Mouse (Mus musculus) neural tube, embryonic 10.5 days (tissue): ENCODE data around the gene Entpd3.
"Not testable (repeated sequence)": the region's sequence is repeated elsewhere in the genome, so short reads cannot be mapped to it uniquely, and the experiment has no call there.

ENCODE experiments used
- DNase-seq: peaks from one replicate; pipeline ENCODE4 v3.0.0-alpha.2; 2017; ENCODE audit warnings: low spot score; ENCODE audit errors: extremely low spot score

Entpd3 gene

DNA sequence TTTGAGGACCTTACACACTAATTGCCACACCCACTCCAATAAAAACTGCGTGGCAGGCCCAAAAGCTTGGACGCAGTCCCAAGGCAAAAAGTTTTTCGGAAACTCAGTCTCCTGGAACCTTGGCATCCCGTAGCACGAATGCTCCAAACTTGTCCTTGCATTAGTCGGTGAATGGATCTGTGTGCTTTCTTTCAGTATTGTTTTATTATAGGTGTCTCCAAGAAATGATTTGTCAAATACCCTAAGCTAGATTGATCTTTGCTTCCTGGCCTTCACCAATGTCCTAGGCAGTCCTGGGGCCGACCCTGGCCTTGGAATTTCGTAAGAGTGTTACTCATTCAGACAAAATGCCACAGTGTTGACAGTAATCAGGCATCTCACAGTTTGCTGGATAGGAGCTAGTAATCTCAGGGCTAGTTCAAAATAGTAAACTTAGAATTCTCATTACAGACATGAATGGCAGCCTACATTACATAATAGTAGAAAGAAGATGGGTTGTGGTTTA lies 6.1 kb upstream of the Entpd3 start:
- not testable (repeated sequence) for DNase-seq

GRCm38 (mm10) chr9:120541411-120541810 lies 1.8 kb downstream of the Entpd3 start:
- no peak for DNase-seq

- DNase-seq, result no peak
Observed at GRCm38 (mm10) chr9:120542241-120542640, 2.6 kb downstream of the Entpd3 start.

DNA sequence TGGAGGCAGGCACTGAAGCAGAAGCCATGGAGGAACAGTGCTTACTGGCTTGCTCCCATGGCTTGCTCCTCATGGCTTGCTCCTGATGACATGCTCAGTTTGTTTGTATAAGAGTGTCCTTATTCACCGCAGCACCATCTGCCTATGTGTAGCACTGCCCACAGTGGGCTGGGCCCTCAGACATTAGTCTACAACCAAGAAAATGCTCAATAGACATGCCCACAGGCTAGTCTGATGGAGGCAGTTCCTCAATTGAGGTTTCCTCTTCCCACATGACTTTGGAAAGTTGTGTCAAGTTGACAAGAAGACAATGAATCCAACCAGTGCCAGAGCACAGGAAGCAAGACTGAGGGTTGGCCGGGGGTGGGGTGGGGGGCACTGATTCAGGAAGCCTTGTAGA lies 6.4 kb downstream of the Entpd3 start:
- no peak for DNase-seq

GRCm38 (mm10) chr9:120546482-120546881 lies 6.9 kb downstream of the Entpd3 start:
- DNase-seq, result no peak

DNA sequence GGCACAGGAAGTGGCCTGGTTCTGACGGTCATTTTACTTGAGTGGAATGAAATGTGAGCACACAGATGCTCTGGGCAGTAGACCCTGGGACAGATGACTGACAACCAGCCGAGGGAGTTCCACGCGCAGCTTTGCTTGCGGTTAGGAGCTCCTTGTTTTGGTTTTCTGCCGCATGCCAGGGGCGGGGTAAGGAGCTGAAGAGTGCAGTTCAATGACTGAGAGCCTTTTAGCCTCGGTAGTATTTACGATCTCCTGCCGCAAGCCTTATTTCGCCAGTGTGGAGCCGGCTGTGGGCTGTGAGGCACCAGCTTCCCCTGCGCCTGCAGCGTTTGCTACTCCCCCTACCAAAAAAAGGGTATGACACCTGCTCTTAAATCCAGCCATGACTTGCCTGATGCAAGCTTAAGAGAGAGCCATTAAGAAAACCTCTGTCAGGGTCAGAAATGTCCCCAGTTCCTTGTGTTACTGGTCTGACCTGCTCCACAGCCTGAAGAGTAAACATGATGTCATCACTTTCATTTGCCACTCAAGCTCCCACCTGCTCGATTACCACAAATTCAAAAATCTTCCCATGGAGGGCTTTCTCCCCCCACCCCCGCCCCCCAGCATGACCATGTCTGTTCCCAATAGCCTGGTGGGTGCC lies 7.5 kb downstream of the Entpd3 start:
- DNase-seq, result no peak

- no peak for DNase-seq
Observed at GRCm38 (mm10) chr9:120550778-120551177, 11.2 kb downstream of the Entpd3 start.

DNA sequence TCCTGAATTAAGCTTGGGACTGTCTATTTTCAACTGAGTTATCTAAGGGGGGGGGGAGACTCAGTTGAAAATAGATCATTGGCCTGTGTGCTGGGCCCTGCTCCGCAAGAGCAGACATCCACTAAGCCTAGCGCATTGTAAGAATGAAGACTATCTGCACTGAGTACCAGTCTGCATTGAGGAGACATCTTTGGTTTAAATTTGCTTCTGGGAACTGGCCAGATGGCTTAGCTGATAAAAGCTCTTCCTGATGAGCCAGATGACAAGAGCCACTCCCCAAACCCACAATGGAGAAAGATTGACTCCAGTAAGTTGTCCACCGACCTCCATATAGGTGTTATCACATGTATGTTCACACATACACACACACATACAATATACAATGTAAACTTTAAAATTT lies 24.0 kb downstream of the Entpd3 start:
- DNase-seq, result no peak

GRCm38 (mm10) chr9:120564247-120564646 lies 24.6 kb downstream of the Entpd3 start:
- no peak for DNase-seq

DNA sequence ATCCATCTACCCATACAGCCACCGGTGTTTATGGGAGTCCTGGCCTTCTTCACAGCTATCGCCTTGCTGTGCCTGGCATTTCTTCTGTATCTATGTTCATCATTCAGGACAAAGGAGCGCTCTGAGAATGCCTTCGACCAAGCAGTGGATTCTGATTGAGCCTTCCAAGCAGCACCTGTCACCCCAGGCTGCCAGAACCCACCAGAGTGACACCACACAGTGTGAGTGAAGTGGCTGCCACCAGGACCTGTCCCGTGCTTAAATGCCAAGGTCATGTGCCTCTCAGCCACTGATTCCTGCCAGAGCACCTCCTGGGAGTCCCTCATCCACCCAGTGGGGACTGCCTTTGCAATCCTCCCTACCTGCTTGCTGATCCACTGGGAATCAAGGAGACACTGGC lies 26.8 kb downstream of the Entpd3 start:
- DNase-seq, result no peak

GRCm38 (mm10) chr9:120568917-120569316 lies 29.3 kb downstream of the Entpd3 start:
- no peak for DNase-seq

GRCm38 (mm10) chr9:120569721-120570333 lies 30.2 kb downstream of the Entpd3 start:
- DNase-seq, result no peak

GRCm38 (mm10) chr9:120570334-120570725 lies 30.7 kb downstream of the Entpd3 start:
- no peak for DNase-seq

GRCm38 (mm10) chr9:120570741-120571592 lies 31.3 kb downstream of the Entpd3 start, which contains the start of gene Rpl14:
Rpl14 (plus strand) TSS chr9:120571444.
- peak; percentile 99 for DNase-seq

DNA sequence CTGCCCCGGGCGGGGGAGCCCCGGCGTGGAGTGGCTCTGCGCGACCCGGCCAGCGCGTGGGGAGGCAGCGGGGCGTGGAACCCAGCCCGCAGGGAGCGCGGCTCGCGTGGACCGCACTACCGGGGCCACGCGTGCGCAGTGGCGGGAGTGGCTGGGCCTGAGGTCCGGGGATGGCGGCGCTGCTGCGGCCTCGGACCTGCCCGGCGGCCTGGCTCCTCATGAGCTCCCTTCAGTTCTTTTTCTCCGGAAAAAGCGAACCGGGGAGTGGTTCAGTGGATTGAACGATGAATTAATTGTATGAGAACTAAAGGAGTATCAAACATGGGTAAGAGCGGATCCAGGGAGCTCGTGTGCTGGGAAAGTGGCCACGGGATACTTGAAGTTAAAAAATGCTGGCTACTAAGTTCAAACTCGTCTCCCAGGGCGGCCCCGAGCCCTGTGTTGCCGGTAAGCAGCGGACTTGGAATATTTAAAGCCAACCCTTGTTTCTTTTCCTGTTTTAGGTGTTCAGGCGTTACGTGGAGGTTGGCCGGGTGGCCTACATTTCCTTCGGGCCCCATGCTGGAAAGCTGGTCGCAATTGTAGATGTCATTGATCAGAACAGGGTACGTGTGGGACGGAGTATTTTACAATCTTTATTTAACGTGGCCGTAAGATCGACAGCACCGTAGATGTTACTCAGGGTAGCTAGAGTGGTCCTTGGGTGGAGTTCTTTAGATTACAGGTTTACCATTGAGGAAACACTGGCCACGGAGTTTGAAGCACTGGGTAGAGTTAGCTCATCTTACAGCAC lies 32.2 kb downstream of the Entpd3 start:
- no peak for DNase-seq

- DNase-seq, result no peak
Observed at GRCm38 (mm10) chr9:120575748-120576661, 36.4 kb downstream of the Entpd3 start.

DNA sequence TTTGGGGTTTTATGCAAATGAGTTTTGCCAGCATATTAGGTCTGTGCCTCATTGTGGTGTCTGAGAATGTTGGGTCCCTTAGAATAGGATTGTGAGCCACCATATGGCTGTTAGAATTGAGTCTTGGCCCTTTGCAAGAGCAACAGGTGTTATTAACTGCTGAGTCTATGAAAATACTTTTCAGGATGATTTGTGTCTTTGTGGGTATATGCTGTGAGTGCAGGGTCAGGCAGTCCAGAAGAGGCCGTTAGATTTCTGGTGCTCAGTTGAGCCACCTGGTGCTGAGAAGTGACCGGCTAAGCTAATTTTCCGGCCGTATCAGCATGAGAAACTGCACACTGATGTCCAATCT lies 37.0 kb downstream of the Entpd3 start:
- DNase-seq, result no peak

GRCm38 (mm10) chr9:120577133-120577651 lies 37.6 kb downstream of the Entpd3 start:
- peak; percentile 93 for DNase-seq

GRCm38 (mm10) chr9:120577706-120578405 lies 38.2 kb downstream of the Entpd3 start:
- no peak for DNase-seq
